Mouse (Mus musculus) common myeloid progenitor, adult 5-6 weeks (primary cell): ENCODE data around the gene Lat. TPM values are rescaled to one million over a fixed set of nuclear protein-coding genes. Genes with fewer than 3 reads are reported as not detected.

ENCODE experiments used
- ATAC-seq: replicated peaks from 2 replicates; pipeline ENCODE4 v1.8.0; 2016; ENCODE audit warnings: low read depth, mild to moderate bottlenecking, moderate TSS enrichment, inconsistent platforms; ENCODE audit not compliant: poor library complexity, severe bottlenecking
- total RNA-seq: library from RNA; stranded (forward); fragments of 200-1000, 187-1606 nt; gene quantifications from 2 replicates; pipeline ENCODE4 v1.2.3, GENCODE M21; 2017

Gene Lat
- total RNA-seq, 1 experiment from 2014 or later, result 16.4 TPM

DNA sequence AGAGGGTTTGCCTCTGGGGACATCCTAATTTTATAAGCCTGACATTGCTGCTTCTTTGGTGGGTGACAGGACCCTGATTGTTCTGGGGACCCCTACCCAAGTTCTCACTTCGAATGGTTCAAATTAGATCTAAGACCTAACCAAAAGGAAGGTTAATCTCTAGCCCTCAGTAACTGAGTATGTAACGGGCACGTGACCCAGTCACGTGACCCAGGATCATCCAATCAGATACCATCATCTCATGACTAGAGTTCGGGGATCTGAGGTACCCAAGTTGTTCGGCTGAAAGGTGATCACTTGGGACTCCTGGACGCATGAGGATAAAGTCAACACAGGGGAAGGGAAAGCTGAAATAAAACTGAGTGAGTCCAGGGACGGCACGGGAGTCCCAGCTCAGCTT is 3.6 kb upstream of the Lat start:
- ATAC-seq, result no peak

DNA sequence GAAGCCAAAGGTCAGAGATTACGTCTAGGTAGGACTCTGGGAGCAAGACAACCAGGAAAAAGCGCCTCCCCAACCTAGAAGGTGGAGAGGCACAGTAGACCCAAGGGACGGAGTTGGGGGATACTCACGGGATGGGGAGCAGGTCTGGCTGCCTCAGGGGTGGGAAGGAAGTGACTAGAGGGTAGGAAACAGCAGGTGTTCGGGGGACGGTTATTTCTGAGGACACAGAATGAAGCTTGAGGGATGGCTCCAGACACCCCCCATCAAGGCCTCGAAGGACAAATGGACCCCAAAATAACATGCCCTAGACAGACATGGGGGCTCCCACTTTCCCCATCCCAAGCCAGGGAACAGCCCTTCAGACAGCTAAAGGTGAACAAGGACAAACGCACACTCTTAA is 1.0 kb downstream of the Lat start:
- ATAC-seq, result no peak

DNA sequence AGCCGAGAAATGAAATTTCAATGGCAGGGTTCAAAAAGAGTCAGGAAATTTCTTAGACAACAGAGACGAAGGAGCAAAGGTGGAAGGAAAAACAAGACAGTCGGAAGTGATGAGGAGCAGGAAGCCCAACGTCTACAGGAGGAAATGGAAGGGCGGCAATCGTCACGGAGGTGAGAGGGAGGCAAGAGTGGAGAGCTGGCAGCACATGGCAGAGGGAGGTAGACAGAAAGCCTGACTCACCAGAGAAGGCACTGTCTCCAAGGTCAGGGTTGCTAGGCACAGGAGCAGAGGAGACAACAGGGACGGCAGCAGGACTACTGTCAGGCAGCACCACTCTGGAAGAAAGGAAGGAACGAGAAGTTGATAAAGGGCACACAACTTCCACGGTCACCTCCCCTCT is 1.7 kb downstream of the Lat start:
- no peak for ATAC-seq

DNA sequence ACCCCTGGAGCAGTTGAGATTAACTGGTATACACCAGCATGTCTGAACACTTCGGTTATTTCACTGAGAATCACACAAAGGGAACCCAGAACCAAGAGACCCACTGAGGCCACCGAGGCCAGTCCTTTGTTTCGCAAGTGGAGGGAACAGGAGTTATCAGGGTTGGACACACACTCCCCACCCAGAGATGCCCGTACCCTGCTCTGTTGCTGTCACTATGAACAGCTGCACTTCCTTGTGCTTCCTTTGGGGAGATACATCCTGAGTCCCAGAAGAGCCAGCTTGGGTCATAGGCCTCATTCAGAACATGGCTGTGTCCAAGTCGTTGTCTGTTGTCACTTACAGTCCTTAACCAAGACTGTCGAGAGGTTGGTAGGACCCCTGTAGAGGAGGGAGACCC is 6.3 kb downstream of the Lat start:
- ATAC-seq, result no peak

DNA sequence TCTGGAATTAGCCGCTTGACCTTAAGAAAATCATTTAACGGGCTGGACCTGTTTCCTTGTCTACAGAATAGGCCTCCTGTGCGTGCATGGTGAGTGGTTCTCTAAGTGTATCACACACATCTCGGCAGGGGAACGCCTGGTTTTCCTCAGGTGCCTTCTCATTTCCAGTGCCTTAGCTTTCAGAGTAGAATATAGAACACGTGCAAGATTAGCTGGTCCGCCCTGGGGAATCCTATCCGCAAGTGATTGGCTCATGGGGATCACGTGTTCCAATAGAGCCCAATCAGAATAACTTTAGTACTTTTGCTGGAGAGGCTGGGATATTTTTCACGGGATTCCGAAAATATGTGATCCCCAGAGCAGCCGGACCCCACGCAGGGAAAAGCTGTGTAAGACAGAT is 10.3 kb downstream of the Lat start:
- no peak for ATAC-seq

DNA sequence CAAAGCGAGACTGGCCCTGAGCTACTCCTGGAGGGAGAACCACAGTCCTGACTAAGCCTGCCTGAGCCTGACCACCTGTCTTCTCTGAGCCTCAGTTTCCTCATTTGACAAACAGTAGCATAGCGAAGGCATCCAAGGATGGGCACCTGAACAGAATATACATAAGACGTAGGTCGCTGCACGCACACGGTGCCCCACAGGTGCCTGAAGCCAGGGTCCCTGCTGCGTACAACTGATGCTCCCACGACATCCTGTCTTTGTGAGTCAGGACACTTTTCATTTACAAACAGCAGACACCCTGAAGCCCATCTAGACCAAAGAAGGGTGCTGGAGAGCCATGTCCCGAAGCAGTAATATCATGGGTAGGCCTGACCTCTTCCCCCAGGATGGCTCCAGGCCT is 11.0 kb downstream of the Lat start:
- no peak for ATAC-seq

DNA sequence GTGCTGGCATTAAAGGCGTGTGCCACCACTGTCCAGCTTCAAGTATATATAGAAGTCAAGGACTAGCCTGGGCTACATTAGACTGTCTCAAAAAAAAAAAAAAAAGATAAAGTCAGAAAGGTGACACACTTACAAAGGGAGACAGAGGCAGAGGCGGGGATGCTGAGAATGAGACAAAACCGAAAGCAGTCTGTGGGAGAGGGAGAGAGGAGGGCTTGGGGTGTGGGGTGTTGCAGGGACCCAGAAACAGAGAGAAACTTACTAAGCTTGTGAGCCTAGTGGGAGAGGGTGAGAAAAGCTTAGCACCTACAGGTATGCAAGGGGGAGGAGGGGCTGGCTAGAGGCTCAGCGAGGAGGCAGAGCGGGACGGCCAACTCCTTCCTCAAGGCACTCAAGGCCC is 11.5 kb downstream of the Lat start:
- ATAC-seq, result no peak

DNA sequence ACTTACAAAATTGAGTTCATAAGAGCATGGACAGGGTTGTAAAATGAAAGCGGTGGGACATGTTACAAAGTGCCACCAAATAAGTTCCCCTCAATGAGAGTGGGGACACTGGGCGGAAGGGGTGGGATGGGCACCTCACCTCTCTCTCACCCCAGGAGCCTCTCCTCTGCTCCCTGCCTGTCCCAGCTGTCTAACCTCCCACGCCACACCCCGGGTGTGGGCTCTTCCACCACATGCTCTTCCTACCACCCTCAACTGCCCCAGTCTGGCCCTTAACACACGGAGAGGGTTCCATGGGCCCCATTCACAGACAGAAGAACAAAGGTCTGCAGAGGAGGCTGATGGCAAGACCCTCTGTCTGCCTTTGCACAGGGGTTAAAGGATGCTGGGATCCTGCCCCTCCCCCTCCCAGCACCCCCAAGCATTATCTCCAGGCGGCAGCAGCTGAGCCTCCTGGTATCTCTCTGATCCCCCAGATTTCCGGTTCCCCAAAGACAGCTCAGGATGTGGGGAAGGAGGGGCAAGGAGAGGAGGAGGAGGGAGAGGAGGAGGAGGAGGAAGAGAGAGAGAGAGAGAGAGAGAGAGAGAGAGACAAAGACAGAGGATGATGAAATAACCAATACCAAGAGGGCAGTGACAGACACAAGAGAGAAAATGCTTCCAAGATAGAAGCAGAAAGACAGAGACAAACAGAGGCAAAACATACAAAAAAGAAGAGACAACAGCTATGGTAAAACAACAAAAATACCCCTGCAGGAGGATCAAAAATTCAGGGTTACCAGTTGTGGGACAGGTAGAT is 12.4 kb downstream of the Lat start:
- ATAC-seq, result peak; percentile 74

DNA sequence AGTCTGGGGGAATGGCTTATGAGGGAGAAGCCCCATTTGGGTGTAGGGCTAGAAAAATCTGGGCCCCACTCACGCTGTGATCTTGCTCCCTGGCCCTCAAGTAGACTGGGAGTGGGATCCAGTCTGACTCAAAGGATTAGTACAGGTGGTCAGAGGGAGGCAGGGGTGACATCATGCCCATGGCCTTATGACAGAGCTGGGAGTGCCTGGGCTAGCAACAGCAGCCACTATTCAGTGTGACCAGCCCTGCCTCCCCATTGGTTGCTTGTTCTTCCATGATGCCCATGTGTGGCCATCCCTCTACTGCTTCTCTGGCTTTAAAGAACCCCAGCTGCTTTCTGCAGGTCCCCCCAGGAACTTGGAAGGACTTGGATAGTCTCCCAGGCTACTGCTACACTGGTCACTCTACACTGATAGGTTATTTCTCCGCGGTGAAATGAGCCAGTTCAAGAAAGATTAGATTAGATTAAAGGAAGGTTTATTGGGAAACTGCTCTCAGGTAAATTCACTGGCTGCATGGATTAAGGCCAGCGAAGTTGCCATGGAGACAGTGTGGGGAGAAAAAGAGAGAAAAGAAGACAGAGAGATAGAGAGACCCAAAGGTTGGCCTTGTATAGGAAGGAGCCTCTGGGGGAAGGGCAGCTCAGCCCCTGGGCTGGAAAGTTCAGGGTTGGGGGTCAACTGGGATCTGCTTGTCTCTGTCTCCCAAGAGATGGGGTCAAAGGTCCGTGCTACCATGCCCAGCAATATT is 13.3 kb downstream of the Lat start:
- ATAC-seq, result no peak

DNA sequence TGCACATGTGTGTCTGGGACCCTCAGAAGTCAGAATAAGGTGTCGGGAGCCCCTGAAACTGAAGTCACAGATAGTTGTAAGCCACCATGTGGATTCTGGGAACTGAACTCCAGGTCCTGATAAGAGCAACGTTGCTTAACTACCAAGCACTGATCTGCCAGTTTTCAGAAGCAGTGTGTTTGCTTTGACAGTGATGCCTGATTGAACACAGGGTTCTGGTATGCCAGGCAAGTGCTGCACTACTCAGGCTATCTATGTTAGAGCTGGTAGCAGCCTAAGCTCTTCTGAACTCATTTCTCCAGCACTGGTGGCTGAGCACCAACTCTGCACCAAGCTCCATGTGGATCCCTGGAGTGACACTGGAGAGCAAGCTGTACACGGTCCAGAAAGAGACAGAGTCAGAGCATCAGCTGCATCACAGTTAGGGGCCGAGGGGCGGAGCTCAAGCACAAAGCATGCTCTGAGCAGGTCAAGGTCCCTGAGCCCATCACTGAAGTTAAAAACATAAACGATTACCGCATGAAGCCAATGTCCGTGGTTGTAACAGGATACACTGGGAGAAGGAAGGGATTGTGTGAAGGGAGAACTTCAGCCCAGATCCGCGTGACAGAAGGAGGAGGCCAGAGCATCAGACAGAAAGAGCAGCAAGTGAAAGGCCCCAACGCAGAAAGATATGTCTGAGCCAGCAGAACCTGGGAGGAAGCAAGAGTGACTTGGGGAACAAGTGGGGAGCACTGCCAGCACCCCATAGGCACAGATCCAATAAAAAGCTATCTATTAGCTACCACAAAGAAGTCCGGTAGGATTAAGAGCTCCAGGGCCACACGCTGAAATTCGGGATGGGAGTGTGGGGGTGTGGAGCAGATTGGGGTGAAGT is 14.4 kb downstream of the Lat start:
- ATAC-seq, result no peak

DNA sequence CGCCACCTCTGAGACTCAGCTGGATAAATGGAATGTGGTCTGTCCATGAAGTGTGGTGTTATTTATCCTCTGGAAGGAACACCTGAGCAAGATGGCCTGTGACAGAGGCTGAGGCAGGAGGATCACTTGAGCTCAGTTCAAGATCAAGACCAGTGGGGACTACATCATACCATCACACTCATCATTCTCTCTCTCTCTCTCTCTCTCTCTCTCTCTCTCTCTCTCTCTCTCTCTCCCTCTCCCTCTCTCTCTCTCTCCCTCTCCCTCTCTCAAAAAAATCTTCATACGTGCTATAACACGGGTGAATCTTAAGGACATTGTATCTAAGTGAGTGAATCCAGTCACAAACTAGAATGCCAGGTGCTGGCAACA is 15.4 kb downstream of the Lat start:
- no peak for ATAC-seq

DNA sequence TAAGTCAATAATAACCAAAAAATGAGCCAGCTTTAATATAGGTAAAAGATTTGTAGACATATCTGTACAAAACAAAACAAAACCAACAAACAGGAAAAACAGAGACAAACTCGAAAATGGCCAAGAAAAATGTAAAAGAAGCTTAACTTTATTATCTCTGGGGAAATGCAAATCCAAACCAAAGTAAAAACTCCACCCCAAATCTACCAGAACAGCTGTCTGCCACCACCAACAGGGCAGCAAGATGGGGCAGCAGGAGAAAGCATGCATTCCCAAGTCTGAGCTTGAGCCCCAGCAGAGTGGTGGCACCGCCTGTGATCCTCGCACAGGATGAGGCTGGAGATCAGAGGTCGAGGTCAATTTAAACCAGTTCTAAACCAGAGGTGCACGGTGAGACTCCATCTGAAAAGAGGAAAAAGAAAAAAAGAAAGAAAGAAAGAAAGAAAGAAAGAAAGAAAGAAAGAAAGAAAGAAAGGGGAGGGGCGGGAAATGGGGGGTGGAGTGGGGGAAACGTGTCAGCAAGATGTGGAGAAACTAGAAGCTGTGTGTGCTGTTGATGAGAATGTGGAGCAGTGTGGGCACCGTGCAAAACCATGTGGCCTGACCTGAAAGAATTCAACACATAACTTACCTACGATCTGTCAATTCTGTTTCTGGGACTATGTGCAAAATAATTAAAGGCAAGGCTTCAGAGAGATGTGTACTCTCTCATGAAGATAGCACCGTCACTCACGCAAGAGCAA is 15.9 kb downstream of the Lat start:
- ATAC-seq, result no peak

DNA sequence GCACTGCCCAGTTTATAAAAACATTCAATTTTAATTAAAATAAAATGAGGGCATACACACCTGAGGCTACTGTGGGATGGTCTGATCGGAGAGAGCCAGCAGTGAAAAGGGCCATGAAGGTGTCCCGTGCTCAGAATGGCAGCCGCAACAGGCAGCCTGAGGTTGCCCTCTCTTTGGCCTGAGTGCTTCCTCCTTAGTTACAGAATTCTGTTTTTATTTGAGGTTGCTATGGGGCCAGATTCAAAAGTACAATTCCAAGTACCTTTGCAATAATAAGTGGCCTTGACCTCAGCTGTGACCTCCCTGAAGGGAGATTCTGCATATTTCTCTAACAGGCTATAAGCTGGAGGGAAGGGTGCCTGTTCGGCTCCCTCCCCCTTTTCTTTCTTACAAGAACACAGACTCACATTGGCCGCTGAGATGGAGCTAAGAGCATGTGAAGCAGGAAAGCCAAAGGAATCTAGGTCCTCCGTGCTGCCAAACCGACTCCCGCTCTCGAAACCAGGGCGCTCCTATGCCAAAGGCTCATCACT is 17.9 kb downstream of the Lat start:
- no peak for ATAC-seq

DNA sequence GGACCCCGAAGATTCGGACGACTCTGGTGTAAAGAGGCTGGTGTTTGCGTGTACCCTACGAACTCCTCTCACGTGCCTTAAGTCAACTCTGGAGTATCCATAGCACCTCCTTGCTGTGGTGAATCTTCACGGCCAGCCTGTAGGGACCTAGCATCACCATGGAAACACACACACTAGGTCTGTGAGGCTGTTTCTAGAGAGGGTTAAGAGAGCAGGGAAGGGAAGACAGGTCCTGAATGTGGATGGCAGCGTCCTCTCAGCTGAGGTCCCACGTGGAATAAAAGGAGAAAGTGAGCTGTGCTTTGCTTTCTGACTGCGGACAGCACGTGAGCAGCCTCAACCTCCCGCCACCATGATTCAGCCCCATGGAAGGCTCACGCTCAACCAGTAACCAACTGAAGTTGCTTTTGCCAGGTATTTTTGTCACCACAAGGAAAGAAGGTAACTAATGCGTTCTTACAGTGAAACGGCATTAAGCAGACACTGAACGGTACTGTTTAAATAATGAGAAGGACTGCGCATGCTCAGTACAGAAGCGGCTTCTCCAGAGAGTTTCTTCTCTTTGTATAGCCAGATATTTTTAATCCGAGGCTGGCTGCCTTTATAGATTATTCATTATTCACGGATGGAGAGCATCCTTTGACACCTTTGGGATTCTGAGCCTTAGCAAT is 18.5 kb downstream of the Lat start:
- ATAC-seq, result no peak

DNA sequence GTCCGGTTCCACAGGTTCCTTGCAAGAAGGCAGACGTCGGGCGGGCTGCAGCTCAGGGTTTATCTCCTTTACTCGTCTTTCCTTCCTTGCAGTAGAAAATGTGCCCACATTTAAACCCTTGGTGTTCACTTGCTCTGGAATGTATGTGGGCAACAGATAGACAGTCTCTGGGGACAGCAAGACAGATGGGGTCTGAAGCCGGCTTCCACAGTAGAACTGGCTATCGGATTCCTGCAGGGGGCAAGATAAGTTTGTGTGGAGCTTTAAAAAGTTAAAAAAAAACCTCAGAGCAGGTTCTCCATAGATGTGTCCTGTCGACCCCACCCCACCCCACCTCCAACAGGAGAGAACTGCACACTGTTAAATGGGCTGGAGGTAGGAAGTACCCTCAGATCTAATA is 21.1 kb downstream of the Lat start:
- ATAC-seq, result peak; percentile 90

DNA sequence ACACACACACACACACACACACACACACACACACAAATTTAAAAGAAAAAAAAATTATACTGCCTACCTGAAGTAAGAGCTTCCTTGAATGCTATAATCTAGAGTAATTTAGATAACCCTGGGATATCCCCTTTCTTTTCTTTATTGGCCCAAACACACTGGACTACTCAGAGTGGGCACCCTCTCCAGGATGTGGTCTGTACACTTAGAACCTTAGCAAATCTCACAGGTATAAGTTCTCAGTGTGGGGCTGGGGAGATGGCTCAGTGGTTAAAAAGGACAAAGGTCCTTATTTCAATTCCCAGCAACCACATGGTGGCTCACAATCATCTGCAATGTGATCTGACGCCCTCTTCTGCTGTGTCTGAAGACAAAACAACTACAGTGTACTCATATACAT is 22.3 kb downstream of the Lat start:
- no peak for ATAC-seq

DNA sequence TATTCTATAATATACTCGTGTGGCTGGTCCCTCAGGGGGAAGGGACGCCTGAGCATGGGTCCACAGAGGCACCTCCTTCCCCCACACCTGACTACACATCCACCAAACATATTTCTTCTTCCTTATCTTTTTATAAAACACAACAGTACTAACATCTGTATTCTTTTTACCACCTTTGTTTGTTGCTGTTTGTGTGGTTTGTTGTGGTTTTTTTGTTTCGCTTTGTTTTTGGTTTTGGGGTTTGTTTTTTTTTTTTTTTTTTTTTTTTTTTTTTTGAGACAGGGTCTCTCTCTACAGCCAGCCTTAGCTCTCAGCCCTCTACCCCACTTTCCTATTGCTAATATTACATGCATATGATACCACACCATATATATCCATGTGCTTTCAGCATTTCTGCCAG is 23.4 kb downstream of the Lat start:
- ATAC-seq, result no peak

DNA sequence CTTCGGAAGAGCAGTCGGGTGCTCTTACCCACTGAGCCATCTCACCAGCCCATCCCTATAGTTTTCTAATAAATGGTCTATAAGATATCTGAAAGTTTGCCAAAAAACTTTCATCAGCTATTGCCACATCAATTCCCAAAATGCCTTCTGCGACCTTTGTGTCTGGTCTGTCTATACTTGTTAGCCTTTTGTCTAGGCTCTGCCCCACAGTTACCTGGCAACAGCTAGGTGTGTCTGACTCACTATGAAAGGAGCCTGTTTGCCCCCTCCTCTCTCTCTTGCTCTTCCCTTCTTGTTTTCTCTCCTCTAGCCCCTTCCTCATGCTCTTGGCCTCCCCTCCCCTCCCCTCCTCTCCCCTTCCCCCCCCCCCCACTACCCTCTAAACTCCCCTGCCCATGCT is 23.8 kb downstream of the Lat start:
- no peak for ATAC-seq

DNA sequence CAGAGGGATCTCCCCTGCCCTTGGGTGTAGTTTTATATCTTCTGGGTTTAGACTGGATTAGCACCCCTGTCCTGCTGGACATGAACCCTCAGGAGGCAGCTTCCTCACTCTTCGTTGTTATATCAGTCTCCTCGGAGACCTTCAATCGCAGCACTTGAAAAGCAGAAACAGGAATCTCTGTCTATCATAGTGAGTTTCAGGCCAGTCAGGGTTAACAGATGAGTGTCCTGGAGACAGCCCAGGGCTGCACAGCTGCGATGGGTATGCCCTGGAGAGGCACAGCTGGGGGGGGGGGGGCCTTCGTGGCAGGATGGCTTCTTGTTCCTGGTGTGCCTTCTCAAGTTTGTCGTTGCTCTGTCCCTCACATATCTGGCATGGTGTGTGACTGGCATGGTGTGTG is 28.5 kb downstream of the Lat start:
- ATAC-seq, result peak; percentile 60; the same call in 1 of the 2 replicates
